Mouse (Mus musculus): Measurements from ENCODE around the gene Fuca1. TPM values are rescaled to one million over a fixed set of nuclear protein-coding genes. Genes with fewer than 3 reads are reported as not detected.
"Not testable (repeated sequence)": the region's sequence is repeated elsewhere in the genome, so short reads cannot be mapped to it uniquely, and the experiment has no call there.

Fuca1 gene
- total RNA-seq, 2 experiments from 2014 or later, result 88.2 to 99.0 TPM

DNA sequence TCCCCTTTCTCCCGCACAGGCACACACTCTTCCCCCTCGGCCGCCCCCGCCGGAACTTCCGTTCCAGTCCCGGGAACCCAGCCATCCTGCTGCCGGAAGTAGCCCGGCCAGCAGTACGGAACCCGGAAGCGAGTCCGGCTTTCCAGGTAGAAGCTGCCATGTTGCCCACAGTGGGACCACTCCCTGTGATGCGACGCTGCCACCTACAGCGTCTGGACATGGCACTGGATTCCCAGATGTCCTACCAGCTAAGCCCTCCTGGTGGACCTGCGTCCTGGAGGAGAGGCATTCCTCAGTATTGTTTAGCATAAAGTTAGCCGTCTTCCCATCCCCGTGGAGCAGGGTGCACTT is 52.0 kb downstream of the Fuca1 start, which contains the start of gene Lypla2:
TSS of gene Lypla2 (minus strand) at position 71 of the 351 bp plus-strand sequence.
- peak; percentile 64 to 77 for DNase-seq (ENCODE audit: low spot score in 2 of 2)

DNA sequence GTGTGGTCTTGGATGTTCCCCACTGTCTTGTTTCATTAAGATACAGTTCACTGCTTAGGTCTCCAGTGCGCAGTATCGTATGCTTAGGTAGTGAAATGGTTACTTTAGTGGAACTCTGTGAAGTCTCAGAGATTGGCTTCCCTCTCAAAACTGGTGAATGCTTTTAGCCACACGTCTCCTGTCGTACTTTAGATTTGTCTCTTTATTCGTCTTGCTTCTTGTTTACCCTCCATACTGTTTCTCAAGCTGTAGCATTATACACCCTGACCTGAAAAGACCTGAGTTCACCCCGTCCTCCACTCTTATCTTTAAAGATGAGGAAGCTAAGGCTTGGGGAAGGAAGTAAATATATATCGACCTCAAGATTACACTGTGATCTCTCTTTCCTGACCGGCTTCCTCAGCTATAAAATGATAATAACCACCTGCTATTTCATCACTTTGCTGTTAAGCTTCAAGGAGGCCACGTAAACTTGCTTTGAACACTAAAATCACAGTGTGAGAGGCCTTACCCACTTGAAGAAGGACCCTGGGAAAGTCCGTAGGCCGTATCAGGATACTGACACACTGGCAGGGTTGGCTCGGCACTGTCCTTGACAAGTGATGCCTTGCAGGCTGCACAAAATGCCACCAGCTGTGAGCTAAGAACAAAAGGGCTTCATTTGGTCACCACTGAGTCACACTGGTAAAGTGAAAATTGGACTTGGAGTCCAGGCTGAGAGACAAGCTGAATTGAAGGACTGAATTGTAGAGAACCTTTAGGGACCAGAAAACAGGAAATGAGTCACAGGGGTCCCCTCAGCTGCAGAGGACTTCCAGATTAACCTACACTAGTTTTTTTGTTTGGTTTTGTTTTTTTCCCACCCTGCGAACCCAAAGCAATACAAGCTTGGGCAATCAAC is 52.6 kb downstream of the Fuca1 start:
- no peak for DNase-seq (ENCODE audit: low spot score in 2 of 2)

DNA sequence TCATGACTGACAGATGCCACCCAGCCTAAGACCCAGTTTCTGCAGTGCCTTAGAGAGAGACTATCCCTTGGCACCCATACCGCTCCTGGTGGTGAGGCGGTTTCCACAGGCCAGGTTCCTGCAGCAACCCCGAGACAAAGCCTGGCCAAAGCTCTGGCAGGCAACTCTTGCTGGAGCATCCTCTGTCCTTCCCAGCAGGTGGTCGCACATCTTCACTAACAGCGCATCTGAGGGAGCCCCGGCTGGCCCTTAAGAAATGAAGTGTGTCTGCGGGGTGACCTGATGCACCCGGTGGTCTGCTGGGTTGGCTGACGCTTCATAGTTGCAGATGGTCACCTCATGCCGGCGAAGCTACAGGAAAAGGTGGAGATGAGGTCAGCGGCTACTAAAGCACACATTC is 55.6 kb downstream of the Fuca1 start:
- no peak for DNase-seq (ENCODE audit: low spot score in 2 of 2)

DNA sequence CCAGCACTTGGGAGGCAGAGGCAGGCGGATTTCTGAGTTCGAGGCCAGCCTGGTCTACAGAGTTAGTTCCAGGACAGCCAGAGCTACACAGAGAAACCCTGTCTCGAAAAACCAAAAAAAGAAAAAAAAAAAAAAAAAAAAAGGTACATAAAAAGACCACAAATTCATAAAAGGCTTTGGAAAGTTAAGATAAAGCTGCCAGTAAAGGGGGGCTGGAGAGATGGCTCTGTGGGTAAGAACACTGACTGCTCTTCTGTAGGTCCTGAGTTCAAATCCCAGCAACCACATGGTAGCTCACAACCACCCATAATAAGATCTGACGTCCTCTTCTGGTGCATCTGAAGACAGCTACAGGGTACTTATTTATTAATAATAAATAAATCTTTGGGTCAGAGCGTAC is 59.7 kb downstream of the Fuca1 start:
- DNase-seq (ENCODE audit: low spot score in 2 of 2), result not testable (repeated sequence)

DNA sequence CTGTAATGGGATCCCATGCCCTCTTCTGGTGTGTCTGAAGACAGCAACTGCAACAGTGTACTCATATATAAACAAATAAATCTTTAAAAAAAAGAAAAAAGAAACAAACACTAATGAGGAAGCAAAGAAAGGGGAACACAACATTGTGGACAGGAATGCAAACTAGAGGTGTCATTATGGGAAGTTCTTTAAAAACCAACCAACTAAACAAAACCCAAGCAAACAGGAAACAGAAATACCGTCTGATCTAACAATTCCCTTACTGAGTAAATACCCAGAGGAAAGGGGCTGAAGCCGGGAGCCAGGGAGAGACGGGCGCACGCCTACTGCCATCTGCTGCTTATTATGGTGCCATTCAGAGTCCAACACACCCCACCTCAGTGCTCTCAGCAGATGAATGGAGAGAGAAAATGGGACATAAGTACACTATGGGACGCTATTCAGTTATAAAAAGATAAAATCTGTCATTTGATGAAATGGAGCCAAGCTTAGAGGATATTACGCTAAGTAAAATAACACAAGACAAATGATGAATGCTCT is 61.1 kb downstream of the Fuca1 start:
- no peak for DNase-seq (ENCODE audit: low spot score in 2 of 2)

DNA sequence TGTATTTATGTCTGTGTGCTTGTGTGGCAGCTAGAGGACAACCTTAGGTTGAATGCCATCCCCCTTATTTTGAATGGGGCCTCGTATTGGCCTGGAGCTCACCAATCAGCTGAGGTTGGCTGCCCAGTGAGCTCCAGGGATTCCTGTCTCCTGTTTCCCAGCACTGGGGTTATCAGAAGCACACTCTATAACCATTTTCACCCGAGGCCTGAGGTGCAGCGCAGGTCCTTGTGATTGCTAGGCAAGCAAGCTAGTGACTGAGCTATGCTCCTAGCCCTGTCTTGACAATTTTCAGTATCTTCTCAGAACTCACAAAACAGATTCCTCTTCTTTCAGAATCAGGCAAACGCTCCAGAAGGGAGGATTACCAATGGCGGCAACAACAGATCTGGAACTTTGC is 64.0 kb downstream of the Fuca1 start:
- no peak for DNase-seq (ENCODE audit: low spot score in 2 of 2)

DNA sequence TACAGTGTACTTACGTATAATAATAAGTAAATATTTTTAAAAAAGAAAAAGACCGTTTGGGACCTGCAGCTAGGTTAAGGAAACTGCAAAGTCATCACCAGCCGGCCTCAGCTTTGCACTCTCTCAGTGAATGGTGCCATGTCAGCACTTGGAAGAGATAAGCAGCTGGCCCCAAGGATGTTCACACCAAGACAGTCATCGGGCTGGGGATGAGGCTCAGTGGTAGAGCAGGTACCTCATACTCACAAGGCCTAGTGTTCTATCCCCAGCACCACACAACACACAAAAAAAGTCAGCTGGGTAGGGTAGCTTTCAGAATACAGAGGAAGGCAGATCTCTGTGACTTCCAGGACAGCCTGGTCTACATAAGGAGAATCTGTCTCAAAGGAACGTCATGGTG is 64.7 kb downstream of the Fuca1 start:
- DNase-seq (ENCODE audit: low spot score in 2 of 2), result no peak

DNA sequence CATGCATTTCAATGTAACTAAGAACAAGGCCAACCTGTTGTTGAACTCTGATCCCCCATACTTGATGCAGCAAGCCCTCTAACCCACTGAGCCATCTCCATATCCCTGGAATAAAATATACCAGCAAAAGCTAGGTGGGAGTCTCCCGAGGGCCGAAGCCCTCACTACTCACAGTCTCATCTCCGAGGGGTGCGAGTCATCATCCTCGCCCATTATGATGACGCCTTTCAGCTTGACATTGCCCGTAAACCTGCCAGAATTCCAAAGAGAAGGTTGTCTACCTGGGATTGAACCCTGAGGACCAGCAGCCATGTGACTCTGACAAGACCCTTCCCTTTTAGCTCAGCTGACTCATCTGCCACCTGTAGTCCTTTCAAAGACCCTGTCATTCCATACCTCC is 65.2 kb downstream of the Fuca1 start:
- no peak for DNase-seq (ENCODE audit: low spot score in 2 of 2)

DNA sequence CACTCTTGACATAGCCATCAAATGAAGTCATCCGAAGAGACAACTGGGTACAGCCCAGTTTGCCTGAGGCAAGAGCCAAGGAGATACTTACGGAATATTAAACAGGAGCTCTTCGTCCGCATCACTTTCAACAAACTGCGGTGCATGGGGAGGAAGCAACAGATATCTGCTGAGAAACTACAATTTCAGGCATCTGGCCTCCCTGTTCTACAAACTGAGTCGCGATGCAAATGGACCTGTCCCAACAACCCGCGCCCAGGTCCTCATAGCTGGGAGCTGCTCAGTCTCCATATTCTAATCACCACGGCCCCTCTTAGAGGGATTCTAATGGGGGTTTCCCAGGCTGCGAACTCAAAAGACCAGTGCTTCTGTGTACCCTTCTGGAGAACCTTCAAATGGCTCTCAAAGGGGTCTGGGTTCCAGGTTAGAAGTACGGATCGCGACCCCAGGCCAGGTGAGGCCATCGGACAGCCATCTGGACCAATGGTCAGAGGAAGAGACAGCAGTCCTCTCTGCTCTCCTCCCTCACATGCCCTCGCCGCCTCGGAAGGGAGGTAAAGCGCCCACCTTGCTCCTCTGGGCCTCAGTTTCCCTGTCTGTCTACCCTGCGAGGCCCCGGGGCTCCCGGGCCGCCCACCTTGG is 65.9 kb downstream of the Fuca1 start:
- no peak for DNase-seq (ENCODE audit: low spot score in 2 of 2)

DNA sequence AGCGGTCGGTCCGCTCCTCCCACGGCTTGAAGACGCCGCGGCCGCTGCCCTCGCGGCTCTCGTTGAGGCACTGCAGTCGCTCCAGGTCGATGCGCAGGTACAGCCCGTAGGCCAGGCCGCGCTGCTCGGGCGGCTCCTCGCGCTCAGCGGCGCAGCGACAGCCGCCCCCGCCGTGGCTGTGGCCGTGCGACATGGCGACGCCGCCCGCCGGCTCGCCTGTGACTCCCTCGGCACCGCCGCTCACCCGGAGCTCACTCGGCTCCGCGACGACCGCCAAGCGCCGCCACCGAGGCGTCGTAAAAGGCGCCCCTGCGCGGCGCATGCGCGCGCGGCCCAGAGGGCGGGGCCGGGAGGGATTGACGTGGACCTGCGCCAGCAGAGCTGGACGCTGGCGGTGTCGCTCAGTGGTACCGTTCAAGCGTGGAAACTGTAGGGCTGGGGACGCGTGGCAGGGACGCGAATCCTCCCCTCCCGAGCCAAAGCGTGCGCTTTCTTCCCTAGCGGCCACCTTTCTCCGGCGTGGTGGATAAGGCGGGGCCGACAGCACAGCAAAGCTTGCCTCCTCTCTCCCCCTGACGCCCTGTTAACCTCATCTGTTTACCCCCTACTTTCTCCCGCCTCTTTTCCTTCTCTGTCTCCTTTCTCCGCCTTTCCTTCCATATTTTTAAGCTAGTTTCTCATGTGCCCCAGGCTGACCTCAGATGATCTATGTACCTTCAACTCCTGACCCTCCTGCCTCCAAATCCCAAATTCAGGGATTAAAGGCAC is 66.6 kb downstream of the Fuca1 start, which contains the start of gene Pithd1:
TSS of gene Pithd1 (minus strand) at position 322 of the 768 bp plus-strand sequence.
- DNase-seq (ENCODE audit: low spot score in 2 of 2), result peak; percentile 78 to 91

DNA sequence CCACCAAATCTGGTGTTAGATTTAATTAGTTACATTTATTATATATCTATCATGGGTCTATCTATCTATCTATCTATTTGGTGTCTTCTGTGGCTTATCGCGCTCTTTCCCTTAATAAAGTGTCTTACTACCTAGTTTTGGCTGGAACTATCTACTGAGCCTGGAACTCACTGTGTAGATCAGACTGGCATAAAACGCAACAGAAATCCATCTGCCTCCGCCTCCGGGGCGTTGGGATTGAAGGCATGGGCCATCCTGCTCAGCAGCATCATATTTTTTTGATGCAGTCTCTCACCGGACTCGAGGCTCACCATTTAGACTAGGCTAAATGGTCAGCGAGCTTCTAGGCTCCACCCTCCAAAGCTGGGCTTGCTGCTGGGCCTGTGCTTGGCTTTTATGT is 67.2 kb downstream of the Fuca1 start:
- DNase-seq (ENCODE audit: low spot score in 2 of 2), result no peak

Other genes with a start within 250 kb of the Fuca1 start
- 1 to 10 TPM in 1 of 2 experiments, under 1 TPM in 1; 0.68 to 1.1 TPM for gene Ifnlr1, start 234.4 kb upstream of the Fuca1 start, total RNA-seq (2021)
- gene Il22ra1, start 192.6 kb upstream of the Fuca1 start, total RNA-seq (2021), result 1 to 10 TPM; 3.7 to 3.8 TPM
- gene Myom3, start 161.0 kb upstream of the Fuca1 start, total RNA-seq (2021), result 1 to 10 TPM; 3.5 to 9.2 TPM
- 100 to 1,000 TPM; 145 to 183 TPM for gene Srsf10, start 65.0 kb upstream of the Fuca1 start, total RNA-seq (2021)
- gene Pnrc2, start 46.9 kb upstream of the Fuca1 start, total RNA-seq (2021), result 100 to 1,000 TPM; 152 to 159 TPM
- gene Cnr2, start 25.3 kb upstream of the Fuca1 start, total RNA-seq (2021), result 1 to 10 TPM; 3.8 to 4.1 TPM
- 10 to 100 TPM; 48.9 to 65.6 TPM for gene Hmgcl, start 25.7 kb downstream of the Fuca1 start, total RNA-seq (2021)
- 10 to 100 TPM; 17.7 to 24.6 TPM for gene Gale, start 43.0 kb downstream of the Fuca1 start, total RNA-seq (2021)
- 10 to 100 TPM; 64.7 to 65.4 TPM for gene Lypla2, start 51.9 kb downstream of the Fuca1 start, total RNA-seq (2021)
- gene Pithd1, start 66.5 kb downstream of the Fuca1 start, total RNA-seq (2021), result 10 to 100 TPM; 35.2 to 39.2 TPM
- gene Eloa, start 101.0 kb downstream of the Fuca1 start, total RNA-seq (2021), result 10 to 100 TPM; 50.6 to 50.7 TPM
- 100 to 1,000 TPM; 700 to 707 TPM for gene Rpl11, start 132.7 kb downstream of the Fuca1 start, total RNA-seq (2021)
- gene Id3, start 222.8 kb downstream of the Fuca1 start, total RNA-seq (2021), result 10 to 100 TPM; 97.4 to 99.5 TPM